Mouse (Mus musculus): ENCODE results near the gene Cacna1e.

Cacna1e gene

GRCm38 (mm10) chr1:154632886-154633285 is 251.4 kb downstream of the Cacna1e start:
- DNase-seq (ENCODE audit: low read depth, low spot score) = no peak

DNA sequence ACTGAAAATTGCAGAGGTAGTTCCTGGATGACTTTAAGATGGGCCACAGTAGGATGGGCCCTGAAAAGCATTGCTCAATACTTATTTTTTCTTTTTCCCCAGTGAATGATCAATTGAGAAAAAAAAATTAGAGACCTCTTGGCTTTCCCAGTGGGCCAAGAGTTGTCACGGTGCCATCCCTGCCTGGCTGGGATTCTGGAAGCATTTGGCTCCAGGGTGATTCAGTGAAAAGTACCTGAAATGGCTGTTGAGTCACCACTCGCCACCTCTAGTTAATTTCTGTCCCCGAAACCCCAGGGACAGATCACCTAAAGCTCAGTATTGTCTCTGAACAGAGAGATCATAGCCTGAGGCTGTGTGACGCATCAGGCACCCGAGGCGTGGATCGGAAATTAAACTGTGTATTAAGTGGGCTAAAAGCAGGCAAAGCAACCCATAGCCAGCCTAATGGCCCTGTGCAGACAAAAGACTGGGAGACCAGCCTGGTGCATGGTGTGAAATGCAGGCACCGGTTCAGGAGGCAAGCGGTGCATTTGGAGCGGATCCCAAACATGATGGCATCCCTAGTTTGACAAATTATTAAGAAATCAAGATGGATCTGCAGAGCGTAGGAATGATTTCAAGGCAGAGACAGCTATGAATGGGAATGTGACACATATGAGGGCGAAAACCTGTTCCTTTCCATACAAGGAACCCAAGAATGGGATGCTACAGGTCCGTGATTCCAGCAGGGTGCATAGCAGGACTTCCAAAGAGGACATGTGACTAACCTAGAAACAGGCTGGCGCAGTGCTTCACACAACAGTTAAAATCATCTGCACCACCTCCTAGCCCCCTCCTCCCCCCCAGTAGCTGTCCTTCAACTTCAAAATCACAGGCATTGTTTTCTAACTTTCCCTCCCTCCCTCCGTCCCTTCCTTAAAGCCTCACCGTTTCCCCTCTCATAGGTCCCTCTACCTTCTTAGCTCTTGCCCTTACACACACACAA is 261.3 kb downstream of the Cacna1e start:
- no peak for DNase-seq (ENCODE audit: low read depth, low spot score)

GRCm38 (mm10) chr1:154617743-154618455 is 266.4 kb downstream of the Cacna1e start:
- DNase-seq (ENCODE audit: low read depth, low spot score) = no peak

DNA sequence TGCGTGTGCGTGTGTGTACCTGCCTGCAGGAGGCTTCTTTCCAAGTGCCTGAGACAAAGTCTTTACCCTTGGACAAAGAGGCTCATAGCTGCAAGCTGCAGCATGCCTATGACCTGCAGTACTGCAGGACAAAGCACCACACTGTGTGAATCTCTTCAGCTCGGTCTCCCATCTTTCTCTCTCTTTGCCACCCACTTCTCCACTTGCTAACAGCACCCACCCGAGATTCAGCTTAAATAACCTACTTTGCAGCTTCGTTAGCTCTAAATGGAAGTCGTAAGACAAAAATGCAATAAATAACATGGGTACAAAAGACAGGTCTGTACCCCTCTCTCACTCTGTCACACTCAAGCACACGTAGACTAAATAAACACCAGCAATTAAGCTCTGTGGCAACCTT is 268.5 kb downstream of the Cacna1e start:
- DNase-seq (ENCODE audit: low read depth, low spot score) = no peak

- DNase-seq (ENCODE audit: low read depth, low spot score) = no peak
Observed at GRCm38 (mm10) chr1:154608516-154608915, 275.8 kb downstream of the Cacna1e start.

- DNase-seq (ENCODE audit: low read depth, low spot score) = no peak
Observed at GRCm38 (mm10) chr1:154607406-154607805, 276.9 kb downstream of the Cacna1e start.

- no peak for DNase-seq (ENCODE audit: low read depth, low spot score)
Observed at GRCm38 (mm10) chr1:154605601-154606000, 278.7 kb downstream of the Cacna1e start.

- no peak for DNase-seq (ENCODE audit: low read depth, low spot score)
Observed at GRCm38 (mm10) chr1:154603781-154604180, 280.5 kb downstream of the Cacna1e start.

DNA sequence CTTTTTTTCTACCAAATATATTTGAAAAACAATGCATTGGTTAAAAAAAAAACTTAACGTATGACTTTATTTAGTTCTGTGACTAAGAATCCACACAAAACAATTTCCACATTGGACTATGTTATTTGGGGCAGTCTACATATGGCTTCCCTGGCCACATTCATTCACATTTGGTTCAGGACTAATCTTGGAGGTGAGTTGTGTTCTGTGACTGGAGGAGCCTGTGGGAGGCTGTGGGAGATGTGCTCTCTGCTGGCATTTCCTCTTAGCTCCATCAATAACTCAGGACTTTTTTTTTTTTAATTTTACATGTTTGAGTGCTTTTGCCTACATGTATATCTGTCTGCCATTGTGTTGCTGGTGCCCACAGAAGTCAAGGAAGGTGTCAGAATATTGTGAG is 281.8 kb downstream of the Cacna1e start:
- DNase-seq (ENCODE audit: low read depth, low spot score) = no peak

DNA sequence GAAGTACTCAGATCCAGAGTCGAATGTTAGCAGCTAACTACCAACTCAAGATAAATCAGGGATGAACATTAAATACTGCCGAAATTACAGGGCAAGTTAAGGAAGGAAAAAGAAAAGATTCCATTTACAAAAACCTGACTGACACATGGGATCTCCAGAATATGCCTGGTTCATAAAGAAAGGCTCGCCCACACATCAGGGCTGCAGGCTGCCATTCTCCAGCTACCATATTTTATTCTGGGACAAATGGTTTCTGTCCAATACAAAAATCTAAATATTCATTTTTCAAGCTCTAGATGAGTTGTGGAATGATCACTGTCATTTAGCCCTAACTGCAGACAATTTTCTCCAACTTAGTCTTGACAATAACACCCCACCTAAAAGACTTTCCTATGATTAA is 301.8 kb downstream of the Cacna1e start:
- no peak for DNase-seq (ENCODE audit: low read depth, low spot score)

GRCm38 (mm10) chr1:154579929-154580328 is 304.4 kb downstream of the Cacna1e start:
- DNase-seq (ENCODE audit: low read depth, low spot score) = no peak

DNA sequence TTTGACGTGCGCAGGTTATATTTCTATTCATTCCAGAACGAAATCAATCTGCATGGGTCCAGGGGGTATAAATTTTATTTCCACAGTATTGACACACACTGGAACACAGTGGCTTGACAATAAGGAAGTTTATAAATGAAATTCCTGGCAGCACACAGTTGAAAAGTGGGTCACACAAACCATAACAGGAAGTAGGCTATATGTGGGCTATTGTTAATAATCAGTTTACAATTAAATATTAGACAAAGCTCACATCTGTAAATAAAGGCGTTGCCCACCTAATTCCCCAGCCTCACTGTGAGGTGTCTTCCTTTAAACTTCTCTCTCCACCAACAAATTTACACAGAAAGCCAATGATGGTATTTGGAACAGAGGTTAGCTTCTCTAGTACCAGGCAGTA is 305.6 kb downstream of the Cacna1e start:
- DNase-seq (ENCODE audit: low read depth, low spot score) = no peak

DNA sequence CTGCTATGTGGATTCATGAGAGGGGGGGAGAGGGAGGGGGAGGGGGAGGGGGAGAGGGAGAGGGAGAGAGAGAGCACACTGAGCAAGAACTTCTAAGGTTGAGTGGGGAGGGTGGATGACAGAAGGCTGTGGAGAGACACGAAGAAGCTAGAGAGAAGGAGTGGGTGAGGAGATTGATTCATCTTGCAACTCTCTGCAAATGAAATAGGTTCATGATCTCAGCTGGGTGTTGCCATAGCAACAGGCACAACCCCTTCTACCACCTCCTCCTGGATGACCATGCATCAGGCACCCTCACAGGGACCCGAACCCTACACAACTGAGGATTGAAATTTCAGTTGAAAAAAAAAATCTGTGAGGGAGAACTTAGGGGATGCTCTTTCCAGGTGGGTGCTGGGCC is 307.9 kb downstream of the Cacna1e start:
- no peak for DNase-seq (ENCODE audit: low read depth, low spot score)

- no peak for DNase-seq (ENCODE audit: low read depth, low spot score)
Observed at GRCm38 (mm10) chr1:154566026-154566425, 318.3 kb downstream of the Cacna1e start.

DNA sequence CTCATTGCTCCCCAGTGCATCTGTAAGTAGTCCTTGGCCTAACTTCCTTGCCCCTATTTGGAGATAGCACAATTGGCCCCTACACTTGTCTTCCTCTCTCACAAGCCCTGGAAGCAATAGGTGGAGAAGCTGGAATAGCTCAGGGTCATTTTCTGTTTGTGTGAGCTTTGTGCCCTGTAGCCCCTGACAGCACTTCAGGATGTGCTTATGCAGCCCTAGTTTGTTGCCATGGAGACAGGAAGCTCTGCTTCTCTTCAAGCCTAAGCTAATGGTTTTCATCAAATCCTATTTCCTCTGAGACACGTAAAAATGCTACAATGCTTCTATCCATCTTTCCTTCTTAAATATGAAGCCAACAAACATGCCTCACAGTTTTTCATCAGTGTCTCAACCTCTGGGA is 328.5 kb downstream of the Cacna1e start:
- no peak for DNase-seq (ENCODE audit: low read depth, low spot score)

GRCm38 (mm10) chr1:154553132-154553531 is 331.2 kb downstream of the Cacna1e start:
- no peak for DNase-seq (ENCODE audit: low read depth, low spot score)

DNA sequence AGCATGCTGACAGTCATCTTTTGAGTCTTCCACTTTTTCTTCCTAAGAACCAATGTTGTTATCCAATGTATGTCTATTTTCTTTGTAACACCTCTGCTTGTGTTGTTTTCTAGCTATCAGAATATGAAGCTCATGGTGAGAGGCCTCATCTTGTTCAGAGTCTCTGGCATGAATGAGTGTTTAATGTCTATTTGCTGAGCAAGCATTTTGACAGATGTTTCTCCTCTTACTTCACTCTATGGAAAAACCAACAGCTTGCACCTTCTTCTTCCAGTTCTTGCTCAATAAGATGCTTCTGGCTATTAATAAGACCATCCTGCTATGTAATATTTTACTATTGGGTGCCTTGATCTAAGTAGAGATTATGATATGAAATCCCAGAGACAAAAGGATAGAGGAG is 346.9 kb downstream of the Cacna1e start:
- no peak for DNase-seq (ENCODE audit: low read depth, low spot score)

DNA sequence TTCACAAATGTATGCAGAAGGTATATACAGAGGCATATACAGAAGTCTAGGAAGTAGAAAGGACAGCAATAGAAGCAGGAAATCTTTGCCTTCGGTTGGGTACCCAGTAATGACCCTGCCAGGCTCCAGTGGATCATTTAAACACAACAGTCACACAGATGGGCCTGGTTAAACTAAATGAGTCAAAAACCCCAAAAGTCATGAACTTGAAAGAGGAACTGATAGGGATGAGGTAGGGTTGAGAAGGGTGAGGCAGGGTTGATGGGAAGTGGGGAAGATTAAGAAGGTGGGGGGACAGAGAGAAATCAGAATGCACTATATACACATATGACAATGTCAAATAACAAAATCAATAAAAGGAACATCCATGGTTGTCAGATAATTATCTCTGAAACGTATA is 347.5 kb downstream of the Cacna1e start:
- DNase-seq (ENCODE audit: low read depth, low spot score) = no peak

DNA sequence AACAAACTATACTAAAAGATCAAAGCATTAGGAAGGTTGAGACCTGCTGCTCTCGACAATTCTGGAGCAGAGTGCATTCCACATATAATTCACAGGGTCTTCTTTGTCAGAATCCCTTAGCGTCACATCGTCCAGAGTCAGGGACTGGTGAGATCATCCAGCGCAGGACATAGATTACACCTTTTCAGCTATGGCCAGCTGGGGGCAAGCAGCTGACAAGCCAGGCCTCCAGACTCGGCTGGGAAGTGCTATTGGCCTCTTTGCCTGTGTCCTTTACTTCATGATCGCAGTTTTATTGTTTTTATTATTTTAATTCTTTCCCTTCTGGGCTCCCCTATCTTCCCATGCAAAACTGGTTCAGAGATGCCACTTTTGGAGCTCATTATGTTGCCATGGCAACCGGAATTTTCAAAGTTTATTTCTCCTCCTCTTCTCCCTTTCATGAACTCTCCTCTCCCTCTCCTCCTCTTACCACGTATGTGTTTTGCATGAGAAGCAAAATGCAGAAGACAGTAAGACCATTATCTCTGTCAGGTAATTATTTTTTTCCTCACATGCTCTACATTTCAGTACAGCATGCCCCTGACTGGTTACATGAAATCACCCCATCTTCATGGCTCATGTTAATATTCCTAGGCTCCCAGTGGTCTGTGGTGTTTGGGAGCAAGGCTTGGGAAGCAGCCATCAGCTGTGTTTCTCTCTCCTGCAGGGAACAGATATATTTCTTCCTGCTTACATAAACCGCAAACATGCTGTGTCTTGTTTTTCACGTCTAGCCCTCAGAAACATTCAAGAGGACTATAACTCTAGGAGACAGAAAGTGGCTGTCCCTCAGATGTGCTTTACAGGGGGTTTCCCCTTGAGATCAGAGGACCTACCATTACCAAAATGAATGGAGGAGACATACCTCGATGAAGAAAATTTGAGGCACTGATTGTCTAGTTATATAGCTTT is 351.0 kb downstream of the Cacna1e start:
- DNase-seq (ENCODE audit: low read depth, low spot score) = no peak

DNA sequence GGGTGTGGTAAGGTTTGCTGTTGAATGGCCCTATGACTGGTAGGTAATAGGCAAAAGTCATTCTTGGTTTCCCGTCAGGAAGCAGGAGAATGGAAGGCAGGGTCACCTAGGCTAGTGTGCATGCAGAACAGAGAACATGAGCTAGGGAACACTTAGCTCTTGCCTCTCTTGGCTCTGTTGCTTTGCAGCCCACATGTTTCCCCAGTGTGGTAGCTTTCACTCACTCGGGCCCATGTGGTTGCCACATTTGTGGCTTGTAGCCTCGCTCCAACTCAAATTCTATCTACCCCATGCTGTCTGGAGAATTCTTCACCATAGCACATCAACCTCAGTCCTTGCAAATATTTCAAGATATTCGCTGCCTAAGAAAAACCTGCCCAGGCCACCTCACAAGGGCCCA is 354.6 kb downstream of the Cacna1e start:
- DNase-seq (ENCODE audit: low read depth, low spot score) = no peak

DNA sequence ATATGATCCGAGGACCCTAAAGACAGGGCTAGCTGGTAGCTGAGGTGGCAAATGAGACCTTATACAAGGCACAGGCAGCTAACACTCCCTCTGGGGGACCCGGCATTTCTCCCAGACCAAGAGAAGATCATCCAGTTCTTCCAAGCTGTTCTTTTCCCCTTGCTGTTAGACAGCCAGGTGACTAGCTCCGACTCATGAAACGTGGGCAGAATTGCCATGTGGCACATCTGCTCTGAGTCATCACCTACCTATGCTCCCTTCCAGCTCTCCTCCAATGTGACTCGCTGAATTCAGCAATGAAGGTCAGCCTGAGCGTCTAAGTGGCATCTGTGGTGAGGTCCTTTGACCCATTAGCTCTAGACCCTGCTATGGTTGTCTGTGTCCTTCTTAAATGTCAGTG is 355.5 kb downstream of the Cacna1e start:
- DNase-seq (ENCODE audit: low read depth, low spot score) = no peak

DNA sequence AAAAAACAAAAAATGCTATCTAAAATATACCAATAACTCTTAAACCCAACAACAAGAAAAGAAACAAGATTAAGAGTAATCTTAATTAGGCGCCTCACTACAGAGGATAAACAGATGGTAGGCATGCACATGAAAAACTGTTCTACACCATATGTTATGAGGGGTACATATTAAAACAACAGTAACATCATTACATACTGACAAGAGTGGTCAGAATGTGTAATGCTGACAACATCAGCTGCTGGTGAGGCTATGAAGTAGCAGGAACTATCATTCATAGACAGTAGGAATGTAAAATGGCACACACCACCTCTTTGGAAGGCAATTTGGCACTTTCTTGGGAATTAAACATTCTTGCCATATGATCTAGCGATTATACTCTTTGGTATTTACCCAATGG is 363.6 kb downstream of the Cacna1e start:
- no peak for DNase-seq (ENCODE audit: low read depth, low spot score)
